Mouse (Mus musculus) MEL (cell line): ENCODE data around the gene Olfr77. TPM values are rescaled to one million over a fixed set of nuclear protein-coding genes. Genes with fewer than 3 reads are reported as not detected.

Experiments
- DNase-seq: peaks from one replicate; pipeline ENCODE4 v3.0.0; 2011; ENCODE audit warnings: low read depth, low spot score
- H3K27ac ChIP-seq: 2 replicates; pipeline ENCODE4 v1.5.1; 2012; ENCODE audit warnings: low read depth, mild to moderate bottlenecking, control low read depth, low read length, moderate library complexity; ENCODE audit not compliant: control insufficient read depth
- H3K27me3 ChIP-seq, 2 experiments: fragments of 150-350 bp in 1 of 2; sonication (generic) in 1 of 2; 2 replicates each; pipeline ENCODE4 v1.6.1; 2012; ENCODE audit warnings: low read length in 2 of 2, mild to moderate bottlenecking in 2 of 2, improper control_type of control experiment in 1 of 2, moderate library complexity in 1 of 2; ENCODE audit not compliant: insufficient read depth in 2 of 2, control insufficient read depth in 1 of 2
- H3K36me3 ChIP-seq, 2 experiments: 2 replicates each; pipeline ENCODE4 v1.6.1; 2012 to 2014; ENCODE audit warnings: low read length in 2 of 2, improper control_type of control experiment in 1 of 2, inconsistent platforms in 1 of 2, mild to moderate bottlenecking in 1 of 2; ENCODE audit not compliant: insufficient read depth in 2 of 2, control insufficient read depth in 1 of 2
- H3K4me1 ChIP-seq, 2 experiments: fragments of 150-350 bp in 1 of 2; sonication (generic) in 1 of 2; 2 replicates each; pipeline ENCODE4 v1.6.1; 2012; ENCODE audit warnings: low read length in 2 of 2, improper control_type of control experiment in 1 of 2, mild to moderate bottlenecking in 1 of 2; ENCODE audit not compliant: insufficient read depth in 2 of 2, control insufficient read depth in 1 of 2
- H3K4me3 ChIP-seq, 2 experiments: fragments of 150-350 bp in 1 of 2; sonication (generic) in 1 of 2; 2 replicates each; pipeline ENCODE4 v1.5.1; 2012; ENCODE audit warnings: low read depth in 2 of 2, low read length in 2 of 2, mild to moderate bottlenecking in 2 of 2, moderate library complexity in 2 of 2, control low read depth in 1 of 2, improper control_type of control experiment in 1 of 2; ENCODE audit not compliant: control insufficient read depth in 1 of 2, insufficient read depth in 1 of 2
- H3K79me2 ChIP-seq: 2 replicates; pipeline ENCODE4 v1.6.1; 2012; ENCODE audit warnings: mild to moderate bottlenecking, low read length, moderate library complexity; ENCODE audit not compliant: control insufficient read depth, poor library complexity, insufficient read depth
- H3K9ac ChIP-seq: 2 replicates; pipeline ENCODE4 v1.6.1; 2012; ENCODE audit warnings: low read depth, mild to moderate bottlenecking, control low read depth, low read length, moderate library complexity; ENCODE audit not compliant: control insufficient read depth, poor library complexity, severe bottlenecking
- H3K9me3 ChIP-seq: fragments of 150-350 bp; sonication (generic); replicated peaks from 2 replicates; pipeline ENCODE4 v1.6.1; 2012; ENCODE audit warnings: mild to moderate bottlenecking, low read length, improper control_type of control experiment, moderate library complexity; ENCODE audit not compliant: insufficient read depth
- BHLHE40 ChIP-seq: IDR thresholded peaks from 2 replicates; pipeline ENCODE4 v1.6.1; 2012; ENCODE audit warnings: low read depth, mild to moderate bottlenecking, inconsistent platforms, low read length, improper control_type of control experiment, borderline replicate concordance
- CHD2 ChIP-seq: IDR thresholded peaks from 2 replicates; pipeline ENCODE4 v1.6.1; 2011; ENCODE audit warnings: low read length, improper control_type of control experiment
- EP300 ChIP-seq, 2 experiments: IDR thresholded peaks; 2 replicates each; pipeline ENCODE4 v1.6.1; 2011; ENCODE audit warnings: improper control_type of control experiment in 2 of 2, low read length in 2 of 2, low read depth in 1 of 2, mild to moderate bottlenecking in 1 of 2
- MAZ ChIP-seq: IDR thresholded peaks from 2 replicates; pipeline ENCODE4 v1.6.1; 2012; ENCODE audit warnings: low read depth, mild to moderate bottlenecking, inconsistent platforms, low read length, improper control_type of control experiment
- MXI1 ChIP-seq: IDR thresholded peaks from 2 replicates; pipeline ENCODE4 v1.6.1; 2011; ENCODE audit warnings: mild to moderate bottlenecking, low read depth, low read length, improper control_type of control experiment
- MYB ChIP-seq: IDR thresholded peaks from 2 replicates; pipeline ENCODE4 v1.6.1; 2011; ENCODE audit warnings: mild to moderate bottlenecking, low read depth, low read length, improper control_type of control experiment
- MYC ChIP-seq: IDR thresholded peaks from 2 replicates; pipeline ENCODE4 v1.6.1; 2011; ENCODE audit warnings: low read depth, mild to moderate bottlenecking, low read length, improper control_type of control experiment, moderate library complexity
- NRF1 ChIP-seq: IDR thresholded peaks from 2 replicates; pipeline ENCODE4 v1.6.1; 2014; ENCODE audit warnings: low read depth, mild to moderate bottlenecking, inconsistent platforms, low read length, improper control_type of control experiment, moderate library complexity; ENCODE audit not compliant: poor library complexity, insufficient read depth, severe bottlenecking
- POLR2AphosphoS5 ChIP-seq: IDR thresholded peaks from 2 replicates; pipeline ENCODE4 v1.6.1; 2012; ENCODE audit warnings: low read depth, borderline replicate concordance, mild to moderate bottlenecking, inconsistent platforms, low read length, moderate library complexity, mixed read lengths
- RAD21 ChIP-seq: IDR thresholded peaks from 2 replicates; pipeline ENCODE4 v1.6.1; 2011; ENCODE audit warnings: mild to moderate bottlenecking, low read depth, low read length, improper control_type of control experiment
- TCF12 ChIP-seq: IDR thresholded peaks from 2 replicates; pipeline ENCODE4 v1.6.1; 2014; ENCODE audit warnings: low read depth, mild to moderate bottlenecking, inconsistent platforms, low read length, improper control_type of control experiment, moderate library complexity
- USF2 ChIP-seq, 2 experiments: IDR thresholded peaks; 2 replicates each; pipeline ENCODE4 v1.6.1; 2011 to 2012; ENCODE audit warnings: improper control_type of control experiment in 2 of 2, low read length in 2 of 2, borderline replicate concordance in 1 of 2, inconsistent platforms in 1 of 2, low read depth in 1 of 2, mild to moderate bottlenecking in 1 of 2; ENCODE audit not compliant: insufficient read depth in 1 of 2
- ZKSCAN1 ChIP-seq: IDR thresholded peaks from 2 replicates; pipeline ENCODE4 v1.6.1; 2012; ENCODE audit warnings: low read depth, mild to moderate bottlenecking, inconsistent platforms, low read length, improper control_type of control experiment, moderate library complexity
- ZMIZ1 ChIP-seq: IDR thresholded peaks from 2 replicates; pipeline ENCODE4 v1.6.1; 2012; ENCODE audit warnings: low read depth, mild to moderate bottlenecking, inconsistent platforms, low read length, improper control_type of control experiment, moderate library complexity
- ZNF384 ChIP-seq: IDR thresholded peaks from 2 replicates; pipeline ENCODE4 v1.6.1; 2012; ENCODE audit warnings: low read depth, mild to moderate bottlenecking, inconsistent platforms, low read length, improper control_type of control experiment
- polyA plus RNA-seq, 2 experiments: library from polyadenylated mRNA; stranded (reverse) in 1 of 2; unstranded in 1 of 2; fragments of >175 nt in 1 of 2; fragments of >200 nt in 1 of 2; gene quantifications; 2 replicates each; pipeline versions ENCODE4 v1.2.1 to v1.2.4; 2012; ENCODE audit warnings: low replicate concordance in 2 of 2, low read depth in 1 of 2; ENCODE audit not compliant: insufficient read length in 2 of 2, insufficient read depth in 1 of 2, missing spikeins in 1 of 2
- total RNA-seq: library from RNA; depleted of rRNA; stranded (reverse); fragments of 300-350 nt; gene quantifications from 2 replicates; pipeline ENCODE4 v1.2.3, GENCODE M21; 2012; rRNA removed

Olfr77 gene
- total RNA-seq, result 0.26 and 0.39 TPM in 2 replicates
- polyA plus RNA-seq, result under 1 TPM in 1 of 2 experiments, not detected in 1; 0.03 TPM

DNA sequence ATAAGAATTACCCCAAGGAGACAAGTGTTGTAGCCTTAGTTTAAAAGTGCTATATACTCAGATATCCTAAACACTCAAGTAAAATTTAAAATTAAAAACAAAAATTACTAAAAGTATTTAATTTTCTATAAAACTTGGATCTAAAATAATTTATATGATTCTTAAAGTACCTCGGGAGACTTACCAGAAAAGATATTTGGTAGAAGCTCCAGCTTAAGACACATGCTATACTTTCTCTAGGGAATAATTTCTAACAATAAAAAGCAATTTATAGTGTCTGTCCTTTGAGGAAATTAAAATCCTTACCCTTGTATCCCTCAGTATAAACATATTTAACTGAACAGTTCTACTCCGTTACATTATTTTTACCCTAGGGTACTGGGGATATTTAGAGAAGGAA, at the start of gene Olfr77:
Gene Olfr77 (plus strand): TSS at position 301 of the 400 bp plus-strand sequence.
- TF ChIP-seq BHLHE40 (no peak), ZKSCAN1 (no peak)
- no peaks in the 10 kb centered on the region for H3K79me2 ChIP-seq
- no peaks in the 10 kb centered on the region for H3K27me3 ChIP-seq
- no peak within 1 kb of the TSS for H3K9ac ChIP-seq
- H3K9me3 ChIP-seq, result no peaks in the 10 kb centered on the region
- no peaks in the 10 kb centered on the region for H3K36me3 ChIP-seq
- no peak within 1 kb of the TSS for H3K27ac ChIP-seq
- DNase-seq, result no peak
- no peak within 1 kb of the TSS for H3K4me3 ChIP-seq
- no peaks in the 10 kb centered on the region for H3K4me1 ChIP-seq

- no peak within 1 kb of the TSS for H3K4me3 ChIP-seq
- H3K36me3 ChIP-seq, result no peaks in the 10 kb centered on the region
- no peaks in the 10 kb centered on the region for H3K79me2 ChIP-seq
- DNase-seq, result no peak
- H3K9me3 ChIP-seq, result no peaks in the 10 kb centered on the region
- TF ChIP-seq NRF1 (no peak), ZMIZ1 (no peak), RAD21 (no peak), CHD2 (no peak), MYB (no peak), BHLHE40 (no peak), MYC (no peak), ZNF384 (no peak), POLR2AphosphoS5 (no peak), MXI1 (no peak), MAZ (no peak), TCF12 (no peak), EP300 (IDR thresholded peaks at IDR 0.05; ENCODE audit: low read depth in 1 of 2, low read length in 2 of 2) (no peak), USF2 (IDR thresholded peaks at IDR 0.05; ENCODE audit: borderline replicate concordance in 1 of 2, insufficient read depth in 1 of 2, low read depth in 1 of 2, low read length in 2 of 2) (no peak)
- TF ChIP-seq, all 39 proteins: peak for 0
- H3K9ac ChIP-seq, result no peak within 1 kb of the TSS
- no peaks in the 10 kb centered on the region; a peak in 1 of 4 replicates for H3K27me3 ChIP-seq
- no peaks in the 10 kb centered on the region for H3K4me1 ChIP-seq
- no peak within 1 kb of the TSS for H3K27ac ChIP-seq
Observed at GRCm38 (mm10) chr9:19887904-19888303, 28.8 kb upstream of the Olfr77 start, which contains the start of gene Olfr862. TSS of gene Olfr862 (minus strand) at chr9:19888004.
